ENCODE assay signal across 7 mouse cellular contexts in genomic region chr7:44853596-44854355, GRCm38 (mm10). TPM values are rescaled to one million over a fixed set of nuclear protein-coding genes. Genes with fewer than 3 reads are reported as not detected.
DNase-seq lines count a peak whose midpoint lies in the region; ATAC-seq and TF ChIP-seq lines count a peak whose summit lies in the region.

No protein-coding gene starts in this region.

- no peaks in the 10 kb centered on the region for H3K36me3 ChIP-seq in liver, adult 2 months (ENCODE audit: control insufficient read depth, insufficient read depth, low read length)
- H3K36me3 ChIP-seq in embryonic facial prominence, embryonic 15.5 days = peaks cover 6% of the 10 kb centered on the region; the same call in 1 of the 2 replicates
- H3K36me3 ChIP-seq in hindbrain, embryonic 15.5 days = no peaks in the 10 kb centered on the region
- no peaks in the 10 kb centered on the region for H3K36me3 ChIP-seq in myocyte (ENCODE audit: control insufficient read depth, insufficient read depth)

- H3K9me3 ChIP-seq in embryonic facial prominence, embryonic 15.5 days (replicated peaks) = no peaks in the 10 kb centered on the region
- no peaks in the 10 kb centered on the region for H3K9me3 ChIP-seq in hindbrain, embryonic 15.5 days

- DNase-seq in liver, adult 2 months (ENCODE audit: extremely low read depth, low read depth, low spot score) = no peak
- DNase-seq in liver = no peak
- DNase-seq in left cerebral cortex, adult 18-20 months (ENCODE audit: low spot score in 2 of 2) = no peak
- no peak for DNase-seq in spleen, adult 12 weeks (ENCODE audit: low spot score)

- peak overlapping the region; percentile 85 for H3K4me3 ChIP-seq in liver, adult 2 months (ENCODE audit: insufficient read depth, low read depth, low read length)
- peak overlapping the region; percentile 49 for H3K4me3 ChIP-seq in embryonic facial prominence, embryonic 15.5 days (replicated peaks)
- H3K4me3 ChIP-seq in hindbrain, embryonic 15.5 days = peak overlapping the region; percentile 35
- H3K4me3 ChIP-seq in myocyte = peak overlapping the region; percentile 30

- peak overlapping the region; percentile 87 for H3K9ac ChIP-seq in liver, adult 2 months (ENCODE audit: low read depth, low read length)
- peak overlapping the region; percentile 50 for H3K9ac ChIP-seq in embryonic facial prominence, embryonic 15.5 days
- H3K9ac ChIP-seq in hindbrain, embryonic 15.5 days = peak overlapping the region; percentile 44

- no peak for TF ChIP-seq CTCF in liver, adult 2 months (IDR thresholded peaks at IDR 0.05; ENCODE audit: low read depth, low read length)

- H3ac ChIP-seq in myocyte (ENCODE audit: control insufficient read depth, insufficient read length) = peak overlapping the region; percentile 12

- peak overlapping the region; percentile 98 for H3K27ac ChIP-seq in liver, adult 2 months (replicated peaks; ENCODE audit: insufficient read depth, low read depth, low read length)
- H3K27ac ChIP-seq in embryonic facial prominence, embryonic 15.5 days (replicated peaks) = peak overlapping the region; percentile 95
- peak overlapping the region; percentile 87 for H3K27ac ChIP-seq in hindbrain, embryonic 15.5 days (replicated peaks)

- H3K79me2 ChIP-seq in liver, adult 2 months (ENCODE audit: control insufficient read depth, insufficient read depth, low read length) = peaks cover 16% of the 10 kb centered on the region; the same call in 1 of the 2 replicates
- peaks cover 22% of the 10 kb centered on the region for H3K79me2 ChIP-seq in myocyte (ENCODE audit: control insufficient read depth, insufficient read depth)

- peaks cover 26% of the 10 kb centered on the region for H3K4me1 ChIP-seq in liver, adult 2 months (ENCODE audit: control insufficient read depth, insufficient read depth, low read length)
- H3K4me1 ChIP-seq in embryonic facial prominence, embryonic 15.5 days = peaks cover 75% of the 10 kb centered on the region
- peaks cover 62% of the 10 kb centered on the region for H3K4me1 ChIP-seq in hindbrain, embryonic 15.5 days (replicated peaks)

- peak overlapping the region; percentile 91 for H3K4me2 ChIP-seq in embryonic facial prominence, embryonic 15.5 days (replicated peaks)
- peak overlapping the region; percentile 58 for H3K4me2 ChIP-seq in hindbrain, embryonic 15.5 days
- peak overlapping the region; percentile 77 for H3K4me2 ChIP-seq in myocyte (ENCODE audit: low read depth)

- no peaks in the 10 kb centered on the region for H3K27me3 ChIP-seq in liver, adult 2 months (ENCODE audit: control insufficient read depth, insufficient read depth, low read length)
- no peaks in the 10 kb centered on the region for H3K27me3 ChIP-seq in embryonic facial prominence, embryonic 15.5 days
- H3K27me3 ChIP-seq in hindbrain, embryonic 15.5 days = no peaks in the 10 kb centered on the region
- H3K27me3 ChIP-seq in myocyte (ENCODE audit: control insufficient read depth, insufficient read depth, insufficient read length) = no peaks in the 10 kb centered on the region

- no peak for TF ChIP-seq POLR2A in liver, adult 2 months (IDR thresholded peaks at IDR 0.05; ENCODE audit: extremely low read depth, insufficient read depth, low read length)
- no peak for TF ChIP-seq POLR2A in myocyte (IDR thresholded peaks at IDR 0.05; ENCODE audit: insufficient read length, low read depth)

- no peak for ATAC-seq in embryonic facial prominence, embryonic 15.5 days (ENCODE audit: insufficient number of reproducible peaks, low FRiP score, low TSS enrichment, low read depth)
- no peak for ATAC-seq in hindbrain, embryonic 15.5 days (ENCODE audit: low FRiP score, low read depth)

- WGBS in liver, adult 2 months = 12% methylated on average over 26 of the region's 26 CpGs
- WGBS in embryonic facial prominence, embryonic 15.5 days = 28% methylated on average over 26 of the region's 26 CpGs
- 25% methylated on average over 26 of the region's 26 CpGs for WGBS in hindbrain, embryonic 15.5 days

TF ChIP-seq in myocyte, 11 proteins besides CTCF, POLR2A, EP300 and RAD21:
- TF ChIP-seq USF1 (IDR thresholded peaks at IDR 0.05; ENCODE audit: low read depth) = peak; percentile 34
- TF ChIP-seq MYOG (IDR thresholded peaks at IDR 0.05; ENCODE audit: control insufficient read depth in 1 of 3, insufficient read depth in 1 of 3, insufficient read length in 2 of 3, low read depth in 2 of 3) = no peak
- TF ChIP-seq MYOD1 (IDR thresholded peaks at IDR 0.05; ENCODE audit: control insufficient read depth in 1 of 3, insufficient read length in 2 of 3, low read depth in 2 of 3) = no peak

RNA-seq across cellular contexts. Expression of gene Pnkp, which starts 3.2 kb away (rescaled TPM):
- total RNA-seq in liver, adult 2 months (2014; rRNA removed) = 20.8 and 24.0 TPM in 2 replicates
- 42.5 and 45.7 TPM in 2 replicates for polyA plus RNA-seq in liver, adult 2 months (2012; rRNA removed)
- 30.4 and 37.3 TPM in 2 replicates for polyA plus RNA-seq in embryonic facial prominence, embryonic 15.5 days (2015; fragmentation: Nextera tagmentation; extraction: Ambion mirVana)
- polyA plus RNA-seq in hindbrain, embryonic 15.5 days (2015; fragmentation: Nextera tagmentation; extraction: Ambion mirVana) = 29.1 and 30.6 TPM in 2 replicates
- 47.9 TPM for polyA plus RNA-seq in myocyte (2012; fragmentation: generic; extraction: Trizol)
- total RNA-seq in left cerebral cortex, adult 18-20 months (2021) = 10 to 100 TPM; 27.1 to 27.7 TPM

RNA-seq across cellular contexts. Expression of gene Tbc1d17, which starts 4.9 kb away (rescaled TPM):
- 20.2 and 31.5 TPM in 2 replicates for total RNA-seq in liver, adult 2 months (2014; rRNA removed)
- 81.1 and 91.6 TPM in 2 replicates for polyA plus RNA-seq in liver, adult 2 months (2012; rRNA removed)
- 86.6 and 89.3 TPM in 2 replicates for polyA plus RNA-seq in embryonic facial prominence, embryonic 15.5 days (2015; fragmentation: Nextera tagmentation; extraction: Ambion mirVana)
- 109 and 118 TPM in 2 replicates for polyA plus RNA-seq in hindbrain, embryonic 15.5 days (2015; fragmentation: Nextera tagmentation; extraction: Ambion mirVana)
- polyA plus RNA-seq in myocyte (2012; fragmentation: generic; extraction: Trizol) = 53.8 TPM
- total RNA-seq in left cerebral cortex, adult 18-20 months (2021) = 10 to 100 TPM; 70.4 to 89.3 TPM

RNA-seq across cellular contexts. Expression of gene Akt1s1, which starts 5.0 kb away (rescaled TPM):
- total RNA-seq in liver, adult 2 months (2014; rRNA removed) = 23.9 and 35.4 TPM in 2 replicates
- 93.9 and 106 TPM in 2 replicates for polyA plus RNA-seq in liver, adult 2 months (2012; rRNA removed)
- 124 and 127 TPM in 2 replicates for polyA plus RNA-seq in embryonic facial prominence, embryonic 15.5 days (2015; fragmentation: Nextera tagmentation; extraction: Ambion mirVana)
- polyA plus RNA-seq in hindbrain, embryonic 15.5 days (2015; fragmentation: Nextera tagmentation; extraction: Ambion mirVana) = 90.1 and 99.1 TPM in 2 replicates
- 200 TPM for polyA plus RNA-seq in myocyte (2012; fragmentation: generic; extraction: Trizol)
- total RNA-seq in left cerebral cortex, adult 18-20 months (2021) = 10 to 100 TPM; 67.9 to 70.1 TPM

RNA-seq across cellular contexts. Expression of gene Ptov1, which starts 15.8 kb away (rescaled TPM):
- total RNA-seq in liver, adult 2 months (2014; rRNA removed) = 17.0 and 32.8 TPM in 2 replicates
- 76.1 and 91.6 TPM in 2 replicates for polyA plus RNA-seq in liver, adult 2 months (2012; rRNA removed)
- polyA plus RNA-seq in embryonic facial prominence, embryonic 15.5 days (2015; fragmentation: Nextera tagmentation; extraction: Ambion mirVana) = 428 and 442 TPM in 2 replicates
- polyA plus RNA-seq in hindbrain, embryonic 15.5 days (2015; fragmentation: Nextera tagmentation; extraction: Ambion mirVana) = 460 and 518 TPM in 2 replicates
- 298 TPM for polyA plus RNA-seq in myocyte (2012; fragmentation: generic; extraction: Trizol)
- total RNA-seq in left cerebral cortex, adult 18-20 months (2021) = 100 to 1,000 TPM; 280 to 295 TPM

RNA-seq across cellular contexts. Expression of gene Atf5, which starts 37.3 kb away (rescaled TPM):
- total RNA-seq in liver, adult 2 months (2014; rRNA removed) = 22.9 and 43.9 TPM in 2 replicates
- polyA plus RNA-seq in liver, adult 2 months (2012; rRNA removed) = 727 and 964 TPM in 2 replicates
- 12.4 and 14.7 TPM in 2 replicates for polyA plus RNA-seq in embryonic facial prominence, embryonic 15.5 days (2015; fragmentation: Nextera tagmentation; extraction: Ambion mirVana)
- 3.9 and 4.0 TPM in 2 replicates for polyA plus RNA-seq in hindbrain, embryonic 15.5 days (2015; fragmentation: Nextera tagmentation; extraction: Ambion mirVana)
- polyA plus RNA-seq in myocyte (2012; fragmentation: generic; extraction: Trizol) = 939 TPM
- total RNA-seq in left cerebral cortex, adult 18-20 months (2021) = 10 to 100 TPM; 21.2 to 27.8 TPM

Comparison
In these comparisons a context has a peak if more than half of its experiments do, and no peak if none do; other contexts are left out.
1. H3K4me3 ChIP-seq: peak in every context shown above with its lines; median percentile 85 in liver, adult 2 months; 49 in embryonic facial prominence, embryonic 15.5 days; 35 in hindbrain, embryonic 15.5 days; 30 in myocyte.